Mouse (Mus musculus) embryonic facial prominence, embryonic 14.5 days (tissue): Measurements from ENCODE around the gene Higd2a. TPM values are rescaled to one million over a fixed set of nuclear protein-coding genes. Genes with fewer than 3 reads are reported as not detected.
"Not testable (repeated sequence)": the region's sequence is repeated elsewhere in the genome, so short reads cannot be mapped to it uniquely, and the experiment has no call there.

Experiments
- ATAC-seq: fragments of 200-750 bp; cut with Nextera tagmentation; 2 replicates; pipeline ENCODE4 v1.8.0; 2017; ENCODE audit warnings: low read depth, moderate number of reproducible peaks, moderate TSS enrichment
- DNase-seq: peaks from one replicate; pipeline ENCODE4 v3.0.0-alpha.2; 2015; ENCODE audit warnings: low spot score
- H3K27ac ChIP-seq: fragments of 300-500 bp; sonication (generic); replicated peaks from 2 replicates; pipeline ENCODE4 v1.5.1; 2014; ENCODE audit warnings: low read depth, mild to moderate bottlenecking, low read length, moderate library complexity
- H3K27me3 ChIP-seq: fragments of 300-500 bp; sonication (generic); replicated peaks from 2 replicates; pipeline ENCODE4 v1.6.1; 2014; ENCODE audit warnings: low read length; ENCODE audit not compliant: control insufficient read depth, insufficient read depth
- H3K36me3 ChIP-seq: fragments of 300-500 bp; sonication (generic); 2 replicates; pipeline ENCODE4 v1.6.1; 2014; ENCODE audit warnings: low read length, mixed read lengths; ENCODE audit not compliant: control insufficient read depth, insufficient read depth
- H3K4me1 ChIP-seq: fragments of 300-500 bp; sonication (generic); 2 replicates; pipeline ENCODE4 v1.6.1; 2014; ENCODE audit warnings: antibody characterized with exemption, low read length; ENCODE audit not compliant: control insufficient read depth, insufficient read depth
- H3K4me2 ChIP-seq: fragments of 300-500 bp; sonication (generic); 2 replicates; pipeline ENCODE4 v1.6.1; 2014; ENCODE audit warnings: low read depth, mild to moderate bottlenecking, low read length, moderate library complexity, mixed read lengths
- H3K4me3 ChIP-seq: fragments of 300-500 bp; sonication (generic); 2 replicates; pipeline ENCODE4 v1.5.1; 2014; ENCODE audit warnings: low read depth, mild to moderate bottlenecking, low read length
- H3K9ac ChIP-seq: fragments of 300-500 bp; sonication (generic); 2 replicates; pipeline ENCODE4 v1.6.1; 2014; ENCODE audit warnings: low read depth, mild to moderate bottlenecking, low read length, moderate library complexity, mixed read lengths
- H3K9me3 ChIP-seq: fragments of 300-500 bp; sonication (generic); 2 replicates; pipeline ENCODE4 v1.6.1; 2016; ENCODE audit warnings: low read length; ENCODE audit not compliant: control insufficient read depth
- WGBS: fragments of 180-500 bp; shearing (Covaris S2); extraction: QIAGEN DNeasy Blood & Tissue Kit; methylation state at CpG from one replicate; pipeline ENCODE4 v1.1.7; 2014; 5-methylcytosine and 5-hydroxymethylcytosine counted together
- polyA plus RNA-seq: library from polyadenylated mRNA; unstranded; fragments of >200 nt; fragmentation: Nextera tagmentation; extraction: Ambion mirVana; gene quantifications from 2 replicates; pipeline ENCODE4 v1.2.1, GENCODE M21; 2014

Gene Higd2a
- polyA plus RNA-seq, 1 experiment from 2014 or later = 165 TPM

GRCm38 (mm10) chr13:54605426-54605825, 15.4 kb downstream of the Higd2a start:
- H3K27me3 ChIP-seq = no peaks in the 10 kb centered on the region
- no peak overlapping the region for H3K4me2 ChIP-seq
- no peaks in the 10 kb centered on the region for H3K9me3 ChIP-seq
- no peak overlapping the region for H3K4me3 ChIP-seq
- ATAC-seq (no peak), DNase-seq (no peak)
- no peak overlapping the region for H3K27ac ChIP-seq
- H3K36me3 ChIP-seq = peaks cover 6% of the 10 kb centered on the region; the same call in 1 of the 2 replicates
- WGBS = 73% methylated on average over 5 of the region's 5 CpGs
- no peak overlapping the region for H3K9ac ChIP-seq
- H3K4me1 ChIP-seq = peaks cover under 1% of the 10 kb centered on the region

GRCm38 (mm10) chr13:54607204-54607603, 17.2 kb downstream of the Higd2a start:
- 73% methylated on average over 5 of the region's 5 CpGs for WGBS
- Histone ChIP-seq H3K4me3 (no peak overlapping the region), H3K27me3 (no peaks in the 10 kb centered on the region), H3K9me3 (no peaks in the 10 kb centered on the region), H3K36me3 (peaks cover 6% of the 10 kb centered on the region; the same call in 1 of the 2 replicates), H3K27ac (no peak overlapping the region), H3K4me2 (no peak overlapping the region), H3K4me1 (peaks cover 4% of the 10 kb centered on the region), H3K9ac (no peak overlapping the region)
- ATAC-seq (no peak), DNase-seq (no peak)

- 71% methylated on average over 3 of the region's 3 CpGs for WGBS
- Histone ChIP-seq H3K4me2 (no peak overlapping the region), H3K9ac (no peak overlapping the region), H3K9me3 (no peaks in the 10 kb centered on the region), H3K36me3 (peaks cover 6% of the 10 kb centered on the region; the same call in 1 of the 2 replicates), H3K4me1 (peaks cover 4% of the 10 kb centered on the region), H3K4me3 (no peak overlapping the region), H3K27me3 (no peaks in the 10 kb centered on the region), H3K27ac (no peak overlapping the region)
- DNase-seq (no peak), ATAC-seq (no peak)
Observed at GRCm38 (mm10) chr13:54608002-54608401, 18.0 kb downstream of the Higd2a start.

- 0 out of 2 replicates have a peak overlapping the region, but pooled peaks have one; percentile 12 for H3K4me2 ChIP-seq
- H3K9me3 ChIP-seq = no peaks in the 10 kb centered on the region
- no peak for ATAC-seq
- peaks cover 6% of the 10 kb centered on the region; the same call in 1 of the 2 replicates for H3K36me3 ChIP-seq
- H3K27me3 ChIP-seq = no peaks in the 10 kb centered on the region
- H3K9ac ChIP-seq = peak overlapping the region; percentile 34; the same call in 1 of the 2 replicates
- no peak for DNase-seq
- H3K27ac ChIP-seq = no peak overlapping the region
- WGBS = 24% methylated on average over 8 of the region's 8 CpGs
- peaks cover 4% of the 10 kb centered on the region for H3K4me1 ChIP-seq
- no peak overlapping the region for H3K4me3 ChIP-seq
Observed at GRCm38 (mm10) chr13:54608666-54609065, 18.7 kb downstream of the Higd2a start.

GRCm38 (mm10) chr13:54609301-54609700, 19.3 kb downstream of the Higd2a start:
- Histone ChIP-seq H3K36me3 (peaks cover 6% of the 10 kb centered on the region; the same call in 1 of the 2 replicates), H3K4me3 (no peak overlapping the region), H3K27me3 (no peaks in the 10 kb centered on the region), H3K4me2 (no peak overlapping the region), H3K9me3 (no peaks in the 10 kb centered on the region), H3K4me1 (peaks cover 4% of the 10 kb centered on the region), H3K9ac (0 out of 2 replicates have a peak overlapping the region, but pooled peaks have one; percentile 34), H3K27ac (no peak overlapping the region)
- DNase-seq (no peak), ATAC-seq (no peak)
- WGBS = 22% methylated on average over 1 of the region's 1 CpGs

GRCm38 (mm10) chr13:54610613-54610971, 20.6 kb downstream of the Higd2a start:
- no peak for DNase-seq
- H3K9ac ChIP-seq = peak overlapping the region; percentile 87
- H3K27ac ChIP-seq = no peak overlapping the region; the same call in 1 of the 2 replicates
- peak overlapping the region; percentile 95 for H3K4me2 ChIP-seq
- peaks cover 3% of the 10 kb centered on the region; the same call in 1 of the 2 replicates for H3K36me3 ChIP-seq
- H3K9me3 ChIP-seq = no peaks in the 10 kb centered on the region
- H3K4me1 ChIP-seq = peaks cover 4% of the 10 kb centered on the region
- 10% methylated on average over 13 of the region's 13 CpGs for whole genome bisulfite sequencing
- no peaks in the 10 kb centered on the region for H3K27me3 ChIP-seq
- no peak for ATAC-seq
- peak overlapping the region; percentile 69 for H3K4me3 ChIP-seq

GRCm38 (mm10) chr13:54610972-54611754, 21.2 kb downstream of the Higd2a start, which contains the start of gene Cltb:
Gene Cltb, minus strand, starts transcription at chr13:54611344.
- H3K4me2 ChIP-seq = peak within 1 kb of the TSS; percentile 95
- peak within 1 kb of the TSS; percentile 87 for H3K9ac ChIP-seq
- WGBS = 1% methylated on average over 27 of the region's 66 CpGs
- ATAC-seq = peak; percentile 61
- H3K27ac ChIP-seq = no peak within 1 kb of the TSS; the same call in 1 of the 2 replicates
- peak; percentile 81 for DNase-seq
- H3K4me1 ChIP-seq = peaks cover 4% of the 10 kb centered on the region
- H3K36me3 ChIP-seq = no peaks in the 10 kb centered on the region
- peak within 1 kb of the TSS; percentile 69 for H3K4me3 ChIP-seq
- H3K27me3 ChIP-seq = no peaks in the 10 kb centered on the region
- no peaks in the 10 kb centered on the region for H3K9me3 ChIP-seq

- not testable (repeated sequence) for H3K4me3 ChIP-seq, H3K9ac ChIP-seq, H3K4me1 ChIP-seq, H3K9me3 ChIP-seq, H3K27me3 ChIP-seq, H3K27ac ChIP-seq, H3K36me3 ChIP-seq, H3K4me2 ChIP-seq, DNase-seq, ATAC-seq
- 82% methylated on average over 8 of the region's 8 CpGs for WGBS
Observed at GRCm38 (mm10) chr13:54613141-54613540, 23.1 kb downstream of the Higd2a start.
